Mouse (Mus musculus) gonadal fat pad, adult 2 months (tissue): Measurements from ENCODE around the gene Tmc3. TPM values are rescaled to one million over a fixed set of nuclear protein-coding genes. Genes with fewer than 3 reads are reported as not detected.

Source experiments
- DNase-seq: peaks from one replicate; pipeline ENCODE4 v3.0.0-alpha.2; 2012; ENCODE audit warnings: low read depth
- polyA plus RNA-seq: library from polyadenylated mRNA; depleted of rRNA; stranded (reverse); fragments of >200 nt; gene quantifications from 2 replicates; pipeline ENCODE4 v1.2.3, GENCODE M21; 2012; rRNA removed

The Tmc3 gene
- polyA plus RNA-seq, 1 experiment, result 0.38 TPM

DNA sequence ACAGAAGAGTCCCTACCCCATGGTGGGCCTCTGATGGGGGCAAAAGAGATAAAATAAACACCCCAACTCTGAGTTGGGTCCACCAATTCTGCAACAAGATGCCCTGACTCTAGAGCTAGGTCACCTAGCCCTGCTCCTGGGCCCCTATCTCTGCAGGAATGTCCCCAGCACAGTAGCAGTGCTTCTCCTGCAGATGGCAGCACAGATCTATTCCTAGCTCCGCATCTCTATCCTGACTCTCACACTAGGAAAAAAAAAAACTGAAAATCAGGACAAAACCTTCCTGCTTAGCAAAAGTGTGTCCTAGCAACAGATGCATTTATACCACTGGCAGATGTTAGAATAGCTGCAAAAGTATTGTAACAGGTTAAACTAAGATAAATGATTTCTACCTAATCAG, 84.0 kb downstream of the Tmc3 start:
- DNase-seq, result no peak

GRCm38 (mm10) chr7:83671573-83671972, 86.8 kb downstream of the Tmc3 start:
- DNase-seq, result no peak

Other genes starting within 250 kb of the Tmc3 start
- 28.3 and 32.1 TPM in 2 replicates for gene Stard5, start 47.0 kb downstream of the Tmc3 start, polyA plus RNA-seq
- 7.0 and 7.6 TPM in 2 replicates for gene Il16, start 160.8 kb downstream of the Tmc3 start, polyA plus RNA-seq
- 0.43 and 1.3 TPM in 2 replicates for gene Cfap161, start 210.0 kb downstream of the Tmc3 start, polyA plus RNA-seq